Mouse (Mus musculus): ENCODE measurements around the gene Fam229b. TPM values are rescaled to one million over a fixed set of nuclear protein-coding genes. Genes with fewer than 3 reads are reported as not detected.

Gene Fam229b
- 10 to 100 TPM; 11.0 to 16.4 (median 13.0) TPM for total RNA-seq (2022)

DNA sequence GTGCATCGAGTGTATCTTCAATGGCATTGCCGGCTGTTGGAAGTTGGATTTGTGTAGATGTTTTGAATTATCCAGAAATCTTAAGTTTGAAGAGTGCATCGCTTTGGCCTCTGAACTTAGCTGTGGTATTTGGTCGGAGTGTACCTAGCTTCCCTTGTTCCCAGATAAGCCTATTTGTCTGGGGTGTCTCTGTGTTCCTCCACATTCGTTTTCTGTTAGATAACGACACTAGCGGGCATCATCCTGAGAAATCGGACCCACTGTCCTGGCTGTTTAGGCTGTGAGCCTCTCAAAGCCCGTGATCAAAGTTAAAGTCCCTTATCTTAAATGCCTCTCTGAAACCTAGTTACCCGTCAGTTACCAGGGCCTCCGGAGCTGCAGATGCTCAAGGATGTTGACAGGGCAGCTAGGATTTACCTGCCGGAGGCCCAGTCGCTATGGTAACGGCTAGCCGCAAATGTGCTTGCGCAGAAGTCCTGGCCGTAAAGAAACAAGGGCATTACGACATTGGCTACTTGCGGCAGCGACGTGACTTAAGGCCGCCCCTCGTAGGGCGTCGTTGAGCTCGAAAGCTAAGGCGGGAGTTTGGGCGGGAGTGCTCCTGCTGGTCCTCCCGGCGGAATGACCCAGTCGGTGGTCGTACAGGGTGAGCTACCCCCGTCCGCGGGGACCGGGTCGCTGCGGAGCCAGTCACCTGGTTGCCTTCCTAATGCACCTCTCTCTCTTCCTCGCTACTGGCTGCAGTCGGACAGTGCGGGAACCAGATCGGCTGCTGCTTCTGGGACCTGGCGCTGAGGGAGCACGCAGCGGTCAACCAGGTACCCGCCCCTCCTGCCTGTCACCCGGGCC lies at the start of gene Fam229b, which contains the start of gene Tube1:
TSS of gene Fam229b (minus strand) at position 453 of the 849 bp plus-strand sequence.
TSS of gene Tube1 (plus strand) at position 515 of the 849 bp plus-strand sequence.
- DNase-seq (ENCODE audit: low spot score in 2 of 2): peak; percentile 93 to 95

DNA sequence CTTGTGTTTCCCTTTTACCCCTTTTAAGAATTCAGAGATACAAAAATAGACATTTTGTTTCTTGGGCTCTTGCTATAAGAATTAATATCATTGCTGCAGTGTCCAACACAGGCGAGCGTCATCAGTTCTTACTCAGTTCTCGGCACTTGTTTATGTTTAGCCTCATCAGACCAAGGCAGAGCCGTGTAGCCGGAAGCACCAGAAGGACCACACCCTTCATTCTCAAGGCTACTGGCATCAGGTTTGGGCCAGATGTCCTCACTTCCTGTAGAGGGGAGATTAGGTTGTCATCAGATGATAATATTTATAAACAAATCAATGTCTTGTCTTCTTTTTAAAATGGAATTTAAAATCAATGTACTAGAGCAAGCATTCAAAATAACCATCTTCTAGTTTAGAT lies 43.3 kb upstream of the Fam229b start:
- DNase-seq (ENCODE audit: low spot score in 2 of 2): no peak

DNA sequence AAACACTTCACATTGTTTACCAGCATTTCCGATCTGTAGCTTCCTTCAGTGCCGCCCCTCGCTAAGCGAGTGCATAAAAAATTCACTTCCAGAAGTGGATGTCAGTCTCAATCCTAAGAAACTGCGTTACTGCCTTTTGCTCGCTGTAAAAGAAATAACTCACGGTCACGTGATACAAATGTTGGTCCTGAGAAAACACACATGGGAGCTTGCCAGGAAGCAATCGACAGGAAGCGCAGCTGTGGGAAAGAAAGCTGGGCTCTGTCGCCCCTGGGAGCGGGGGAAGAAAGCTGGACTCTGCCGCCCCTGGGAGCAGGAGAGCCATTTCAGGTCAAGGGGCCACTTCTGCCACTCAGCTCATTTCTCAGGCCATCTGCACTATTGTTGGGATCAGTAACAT lies 39.4 kb upstream of the Fam229b start:
- DNase-seq (ENCODE audit: low spot score in 2 of 2): no peak

DNA sequence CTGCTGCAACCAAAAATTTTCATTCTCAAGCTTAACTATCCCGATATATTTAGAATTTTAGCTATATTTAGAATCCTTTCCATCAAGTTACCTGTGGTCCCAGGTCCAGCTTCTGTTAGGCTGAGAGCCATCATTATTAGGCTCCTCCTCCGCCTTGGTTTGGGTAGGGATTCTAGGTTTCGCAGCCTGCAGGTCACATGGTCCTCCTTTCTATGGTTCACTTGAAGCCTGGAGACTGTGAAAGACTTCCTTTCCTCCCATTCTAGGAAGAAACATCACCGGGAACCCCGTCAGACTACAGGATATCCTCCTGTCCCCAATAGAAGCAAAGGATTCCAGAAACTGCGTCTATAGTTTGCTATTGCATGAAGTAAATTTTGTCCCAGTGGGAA lies 38.8 kb upstream of the Fam229b start:
- no peak for DNase-seq (ENCODE audit: low spot score in 2 of 2)

DNA sequence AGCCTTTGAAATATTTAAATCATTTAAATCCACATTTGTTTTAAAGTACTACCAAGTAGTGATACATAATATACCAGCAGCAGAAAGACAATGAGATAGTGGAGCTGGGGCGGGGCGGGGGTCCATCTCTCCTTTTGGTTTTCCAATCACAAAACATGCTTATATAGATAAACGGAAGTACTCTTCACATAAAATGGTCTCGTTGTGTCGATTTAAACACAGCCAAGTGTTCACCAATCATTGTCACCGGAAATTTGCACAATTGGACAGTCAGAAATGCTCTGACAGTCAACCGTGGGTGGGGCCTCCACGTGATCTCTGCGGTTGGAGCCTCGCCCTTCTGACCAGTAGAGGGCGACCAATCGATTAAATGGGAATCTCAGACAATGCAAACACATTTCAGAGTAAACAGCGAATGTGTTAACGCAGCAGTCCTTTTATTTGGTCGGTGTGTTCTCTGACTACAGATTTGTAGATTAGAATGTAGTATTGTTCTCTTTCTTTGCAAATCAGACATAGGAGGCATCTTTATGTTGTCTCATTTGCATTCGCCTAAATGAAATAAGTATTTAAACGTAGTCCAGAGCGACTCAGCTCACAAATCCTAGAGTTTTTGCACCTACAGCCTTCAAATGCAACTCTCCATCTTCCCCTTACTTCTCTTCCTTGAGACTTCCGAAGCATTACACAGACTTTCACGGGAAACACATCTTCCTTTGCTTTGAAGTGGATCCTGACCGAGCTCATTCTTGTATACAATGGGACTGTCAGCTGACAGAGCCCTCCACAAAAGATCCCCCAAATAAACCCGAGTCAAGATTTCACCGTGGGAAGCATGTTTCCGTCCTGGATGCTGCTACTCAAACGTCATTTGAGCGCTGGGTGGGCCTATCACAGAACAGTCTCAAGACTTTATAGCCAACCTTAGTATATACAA lies 38.2 kb upstream of the Fam229b start:
- peak; percentile 93 to 95 for DNase-seq (ENCODE audit: low spot score in 2 of 2)

DNA sequence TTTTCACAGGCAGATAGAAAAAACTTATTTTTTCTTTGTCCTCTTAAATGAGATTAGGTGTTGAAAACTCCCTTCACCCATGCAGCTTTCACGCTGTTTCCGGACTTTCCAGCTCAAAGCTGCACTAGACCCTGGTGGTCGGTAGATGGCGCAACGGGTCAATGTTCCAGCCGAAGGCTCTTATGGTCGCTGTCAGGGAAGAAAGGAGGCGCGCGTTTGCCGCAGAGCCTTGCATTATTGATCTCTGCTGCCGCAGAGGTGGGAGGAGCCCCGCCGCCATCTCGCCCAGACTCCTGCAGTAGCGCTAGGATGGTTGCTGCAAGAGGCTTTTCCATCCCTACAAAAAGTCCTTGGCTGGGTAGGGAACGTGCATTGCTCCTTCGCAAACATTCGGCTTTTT lies 37.4 kb upstream of the Fam229b start:
- DNase-seq (ENCODE audit: low spot score in 2 of 2): peak; percentile 91 to 96

DNA sequence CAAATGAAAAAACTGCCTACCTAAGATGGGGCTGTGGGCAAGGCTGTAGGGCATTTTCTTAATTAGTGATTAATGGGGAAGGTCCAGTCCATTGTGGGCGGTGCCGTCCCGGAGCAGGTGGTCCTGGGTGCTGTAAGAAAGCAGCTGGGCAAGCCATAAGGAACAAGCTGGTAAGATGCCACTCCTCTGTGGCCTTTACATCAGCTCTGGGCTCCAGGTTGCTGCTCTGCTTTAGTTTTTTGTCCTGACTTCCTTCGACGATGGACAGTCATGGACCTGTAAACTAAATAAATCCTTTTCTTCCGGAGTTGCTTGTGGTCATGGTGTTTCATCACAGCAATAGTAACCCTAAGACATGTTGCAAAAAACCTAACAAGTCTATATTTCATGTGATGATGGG lies 37.0 kb upstream of the Fam229b start:
- no peak for DNase-seq (ENCODE audit: low spot score in 2 of 2)

DNA sequence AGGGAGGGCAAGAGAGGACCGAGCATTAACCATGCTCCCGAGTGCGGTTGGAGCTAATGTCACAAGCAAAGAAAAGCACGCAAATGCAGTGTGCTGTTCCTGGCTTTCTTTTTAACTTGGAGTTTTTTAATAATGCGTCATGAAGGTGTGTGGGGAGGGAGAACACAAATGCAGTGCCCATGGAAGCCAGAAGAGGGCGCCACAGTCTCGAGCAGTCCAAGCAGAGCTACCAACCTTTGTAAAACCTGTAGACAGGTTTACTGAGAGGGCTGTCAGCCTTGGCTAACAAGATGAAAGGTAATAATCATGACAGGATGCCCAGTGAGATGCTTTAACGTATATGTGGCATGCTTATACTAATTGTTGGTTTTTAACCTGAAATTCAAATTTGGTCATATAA lies 36.5 kb upstream of the Fam229b start:
- DNase-seq (ENCODE audit: low spot score in 2 of 2): peak; percentile 44 to 80

DNA sequence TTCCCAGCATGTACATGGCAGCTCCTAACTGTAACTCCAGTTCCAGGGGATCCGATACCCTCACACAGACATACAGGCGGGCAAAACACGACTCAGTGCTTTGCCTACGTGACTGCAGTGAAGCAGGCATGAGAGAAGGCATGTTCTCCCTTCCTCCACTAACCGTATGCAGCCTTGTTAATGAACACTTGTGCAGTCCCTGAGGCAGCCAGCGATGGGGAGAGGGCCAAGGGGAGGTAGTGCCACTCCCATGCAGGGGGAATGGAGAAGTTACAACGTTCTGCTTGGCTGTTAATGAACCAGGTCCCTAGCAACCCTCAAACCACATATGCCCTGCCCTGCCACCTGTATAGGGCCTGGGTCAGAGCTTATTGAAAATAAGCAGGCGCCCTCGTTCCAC lies 35.9 kb upstream of the Fam229b start:
- DNase-seq (ENCODE audit: low spot score in 2 of 2): no peak

DNA sequence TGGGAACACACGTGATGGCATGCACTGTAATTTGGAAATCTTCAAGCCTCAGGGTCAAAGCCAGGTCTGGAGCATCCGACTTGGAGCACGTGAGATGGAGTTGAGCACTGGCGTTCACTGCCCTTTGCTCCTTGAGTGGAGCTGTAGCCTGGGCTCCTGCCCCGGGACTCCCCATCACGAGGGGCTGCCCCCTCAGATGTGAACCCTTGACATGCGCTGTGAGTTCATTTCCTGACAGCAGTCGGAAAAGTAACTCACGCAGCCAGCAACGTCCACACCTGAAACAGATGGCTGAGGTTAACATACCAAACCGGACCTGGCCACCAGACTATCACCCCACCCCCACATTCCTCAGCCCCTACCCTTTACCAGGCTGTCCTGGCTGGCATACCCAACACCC lies 33.9 kb upstream of the Fam229b start:
- DNase-seq (ENCODE audit: low spot score in 2 of 2): no peak

DNA sequence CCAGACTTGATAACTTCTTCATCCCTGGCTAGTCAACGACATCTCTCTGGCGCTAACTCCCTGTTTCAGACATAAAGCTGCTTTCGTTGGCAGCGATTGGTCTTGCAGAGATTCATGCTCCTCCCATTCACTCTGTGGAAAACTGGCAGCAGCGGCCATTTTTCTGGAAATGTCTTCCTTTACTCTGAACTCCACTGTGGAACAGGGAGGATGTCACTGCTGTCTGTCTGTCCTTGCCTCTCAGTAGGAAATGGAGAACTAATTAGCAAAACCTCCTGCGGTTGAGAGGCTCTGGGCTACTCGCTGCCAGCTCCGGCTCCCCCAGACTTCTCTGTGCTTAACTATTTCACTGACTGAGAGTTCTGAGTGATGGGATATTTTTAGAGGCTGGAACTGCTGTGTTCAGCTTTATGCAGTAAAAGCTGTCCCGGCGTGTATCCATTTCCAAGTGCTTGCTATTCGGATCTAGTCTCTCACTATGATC lies 32.0 kb upstream of the Fam229b start:
- DNase-seq (ENCODE audit: low spot score in 2 of 2): peak; percentile 51 to 54

DNA sequence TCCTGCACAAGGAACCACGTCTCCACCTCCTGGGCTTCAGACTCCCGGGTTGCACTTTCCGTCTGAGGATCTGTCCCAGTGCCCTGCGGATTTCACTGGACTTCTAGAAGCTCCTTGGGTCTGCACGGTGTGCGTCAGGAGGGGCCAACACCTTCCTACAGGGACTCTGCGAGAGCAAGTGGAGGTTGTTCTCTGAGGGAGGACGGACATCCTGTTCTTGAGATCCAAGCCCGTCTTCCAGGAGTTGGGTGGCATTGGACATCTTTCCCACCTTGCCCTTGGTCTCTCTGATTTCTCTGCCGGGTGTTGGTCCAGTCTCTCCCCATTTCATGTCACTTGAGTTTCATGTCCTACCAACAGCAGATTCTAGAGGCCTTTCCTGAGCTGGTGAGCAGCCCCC lies 30.0 kb upstream of the Fam229b start, which contains the start of gene Ccn6:
TSS of gene Ccn6 (minus strand) at position 101 of the 400 bp plus-strand sequence.
- no peak for DNase-seq (ENCODE audit: low spot score in 2 of 2)

DNA sequence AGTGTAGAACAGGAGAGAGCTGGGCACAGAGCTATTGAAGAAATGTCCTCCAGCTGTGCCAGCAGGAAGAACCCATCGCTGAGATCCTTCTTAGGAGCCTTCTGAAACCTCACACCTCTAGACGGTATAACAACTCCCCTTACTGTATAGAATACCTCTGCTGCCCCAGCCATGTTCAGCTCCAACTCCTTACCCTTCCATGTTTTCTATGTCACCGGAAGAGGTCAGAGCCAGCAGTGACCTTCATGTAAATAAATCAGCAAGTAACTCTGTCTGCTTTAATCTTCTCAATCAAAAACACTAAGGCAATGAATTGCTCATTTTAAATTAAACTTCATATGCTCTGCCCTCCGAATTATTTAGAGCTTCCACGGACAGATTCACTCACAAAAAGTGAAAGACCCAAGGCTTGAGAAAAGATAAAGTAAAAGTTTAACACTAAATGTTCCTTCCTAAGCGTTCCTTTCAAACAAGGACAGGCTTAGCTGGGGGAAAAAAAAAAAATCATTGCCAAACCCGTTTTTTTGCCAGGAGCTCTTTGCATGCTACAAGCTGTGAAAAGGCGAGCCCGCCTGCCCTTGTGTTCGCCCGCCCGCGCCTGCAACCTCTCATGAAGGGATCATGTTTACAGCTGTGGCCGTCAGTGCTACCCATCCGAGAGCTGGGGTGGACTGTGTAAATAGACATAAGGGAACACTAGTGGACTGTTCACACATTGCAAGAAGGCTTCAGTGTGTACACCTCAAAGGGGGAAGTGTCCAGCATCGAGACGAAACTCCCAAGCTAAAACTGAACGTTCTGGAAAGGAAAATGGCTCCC lies 29.2 kb upstream of the Fam229b start:
- no peak for DNase-seq (ENCODE audit: low spot score in 2 of 2)

DNA sequence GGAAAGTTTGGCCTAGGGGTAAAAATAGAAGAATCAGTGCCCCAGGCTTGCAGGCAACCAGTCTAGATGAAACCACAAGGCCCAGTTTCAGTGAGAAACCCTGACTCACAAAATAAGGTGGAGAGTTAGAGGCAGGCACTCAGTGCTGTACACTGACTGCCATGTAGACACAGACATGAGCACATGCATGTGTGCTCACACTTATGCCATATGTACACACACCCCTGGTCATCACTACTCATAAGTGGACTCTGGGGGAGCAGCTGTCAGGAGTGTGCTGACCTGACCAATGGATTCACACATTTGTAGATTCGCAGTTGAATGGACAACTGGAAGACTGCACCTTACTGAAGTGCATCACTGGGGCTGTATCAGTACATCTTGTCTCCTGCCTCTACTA lies 27.7 kb upstream of the Fam229b start:
- no peak for DNase-seq (ENCODE audit: low spot score in 2 of 2)

DNA sequence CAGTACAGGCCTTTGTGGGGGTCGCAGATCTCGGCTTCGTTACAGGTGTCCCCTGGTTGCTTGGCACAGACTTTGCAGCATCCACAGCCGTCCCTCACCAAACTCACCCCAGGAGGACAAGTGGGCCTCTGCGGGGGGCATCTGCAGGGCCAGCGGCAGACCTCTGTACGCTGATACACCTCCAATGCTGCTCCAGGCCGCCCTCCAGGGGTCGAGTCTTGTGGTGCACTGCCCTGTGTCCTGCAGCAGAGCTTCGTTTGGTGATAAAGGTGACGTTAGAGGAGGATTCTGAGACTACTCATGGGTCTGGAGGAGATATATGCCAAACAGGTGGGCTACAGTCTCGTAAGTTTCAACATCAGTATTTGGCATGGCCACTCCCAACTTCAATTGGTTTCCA lies 24.6 kb upstream of the Fam229b start:
- DNase-seq (ENCODE audit: low spot score in 2 of 2): no peak

DNA sequence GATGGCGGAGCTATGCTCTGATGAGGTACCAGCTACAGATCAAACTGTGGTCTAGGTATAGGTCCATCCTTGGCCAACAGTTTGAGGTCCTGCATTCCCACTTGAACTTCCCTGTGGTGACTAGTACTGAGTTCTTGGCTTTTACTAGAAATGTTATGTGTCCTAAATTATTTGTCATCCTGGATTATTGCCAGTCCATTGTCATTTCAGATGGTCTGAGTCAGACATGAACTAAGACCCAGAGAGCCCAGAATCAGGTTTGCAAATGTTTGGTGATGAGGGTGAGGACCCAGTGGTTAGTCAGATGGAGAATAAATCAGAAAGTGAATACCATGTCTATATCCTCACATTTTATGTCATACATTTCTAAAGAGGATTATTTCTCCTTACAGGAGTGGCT lies 23.6 kb upstream of the Fam229b start:
- no peak for DNase-seq (ENCODE audit: low spot score in 2 of 2)

DNA sequence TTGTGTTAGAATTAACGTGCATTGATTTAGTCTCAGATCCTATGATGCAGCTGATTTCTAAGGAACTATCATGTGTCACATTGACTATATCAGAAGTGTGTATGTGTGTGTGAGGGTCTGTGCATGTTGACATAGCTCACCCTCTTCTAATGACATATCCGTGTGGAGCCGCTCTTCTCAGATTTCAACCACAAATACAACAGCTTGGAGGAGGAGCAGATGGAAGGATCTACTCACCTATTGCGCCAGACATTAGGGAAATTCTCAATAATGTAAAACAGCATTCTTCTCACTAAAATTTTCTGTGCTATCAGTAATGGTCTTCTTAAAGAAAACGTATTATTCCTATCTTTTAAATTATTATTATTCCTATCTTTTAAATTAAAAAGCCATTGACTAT lies 23.0 kb upstream of the Fam229b start:
- no peak for DNase-seq (ENCODE audit: low spot score in 2 of 2)

DNA sequence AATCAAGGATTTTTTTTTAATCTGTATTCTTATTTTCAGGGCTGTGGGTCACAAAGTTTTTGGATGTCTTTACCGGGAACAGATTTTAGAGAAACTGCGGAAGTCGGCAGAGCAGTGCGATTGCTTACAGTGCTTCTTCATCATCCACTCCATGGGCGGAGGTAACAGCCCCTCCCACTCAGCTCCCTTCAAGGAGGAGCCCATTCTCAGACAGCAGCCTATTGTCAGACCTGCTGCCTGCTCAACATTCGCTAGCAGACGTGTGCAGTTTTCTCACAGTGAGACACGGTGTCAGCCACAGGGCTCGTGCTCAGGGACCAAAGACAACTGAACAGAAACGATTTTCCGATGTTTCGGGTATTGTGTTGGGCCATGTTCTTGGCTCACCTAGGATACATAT lies 8.5 kb upstream of the Fam229b start:
- no peak for DNase-seq (ENCODE audit: low spot score in 2 of 2)

DNA sequence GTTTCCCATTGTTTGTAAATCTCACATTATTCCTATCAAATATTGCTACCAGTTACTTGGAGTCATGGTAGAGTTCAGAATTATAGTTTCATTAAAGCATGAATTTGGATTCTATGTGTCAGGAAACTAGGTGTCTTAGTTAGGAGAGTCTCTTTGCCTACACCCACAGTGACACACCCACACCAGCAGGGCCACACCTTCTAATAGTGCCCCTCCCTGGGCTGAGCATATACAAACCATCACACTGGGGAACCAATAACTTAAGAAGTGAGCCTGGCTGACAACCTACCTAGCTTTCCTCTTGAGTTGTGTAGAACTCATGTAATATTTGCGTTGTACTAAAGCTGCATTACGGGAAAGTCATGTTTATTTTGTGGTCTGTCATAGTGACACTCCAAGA lies 7.7 kb upstream of the Fam229b start:
- no peak for DNase-seq (ENCODE audit: low spot score in 2 of 2)

DNA sequence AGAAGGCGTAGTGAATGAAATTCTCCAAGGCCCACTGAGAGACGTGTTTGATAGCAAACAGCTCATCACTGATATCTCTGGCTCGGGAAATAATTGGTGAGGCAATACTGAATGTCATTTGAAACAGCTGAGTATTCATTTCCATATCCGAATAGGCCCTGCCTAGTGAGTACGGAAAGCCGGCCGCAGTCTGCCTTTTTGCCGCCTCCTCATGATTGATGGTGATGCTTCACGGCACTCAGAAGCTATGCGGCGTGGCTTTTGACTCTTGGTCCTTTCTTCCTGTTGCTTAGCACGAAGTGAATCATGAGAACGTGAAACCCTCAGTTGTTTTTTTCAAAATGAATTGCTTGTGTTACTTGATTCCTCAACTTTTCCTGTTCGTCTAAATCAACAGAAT lies 7.1 kb upstream of the Fam229b start:
- no peak for DNase-seq (ENCODE audit: low spot score in 2 of 2)

DNA sequence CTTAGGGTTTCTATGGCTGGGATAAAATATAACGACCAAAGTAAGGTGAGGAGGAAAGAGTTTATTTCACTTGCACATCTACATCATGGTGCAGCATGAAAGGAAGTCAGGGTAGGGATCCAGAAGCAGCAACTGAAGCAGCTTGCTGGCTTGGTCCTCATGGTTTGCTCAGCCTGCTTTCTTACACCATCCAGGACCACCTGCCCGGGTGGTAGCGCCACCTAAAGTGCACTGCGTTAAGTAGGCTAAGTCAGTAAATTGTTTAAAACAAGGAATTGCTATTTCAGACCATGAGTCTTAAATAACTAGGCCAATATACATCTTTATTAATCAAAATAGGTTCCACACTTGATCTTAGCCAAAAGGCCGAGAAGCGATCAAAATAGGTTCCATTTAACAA lies 5.0 kb upstream of the Fam229b start:
- no peak for DNase-seq (ENCODE audit: low spot score in 2 of 2)
